Mouse (Mus musculus) megakaryocyte, embryonic 14.5 days (primary cell): ENCODE measurements around the gene Rnf150.

Source experiments
- FLI1 ChIP-seq: IDR thresholded peaks from 2 replicates; pipeline ENCODE4 v1.6.1; 2012; ENCODE audit warnings: low read length, inconsistent platforms, mixed read lengths
- GATA1 ChIP-seq: IDR thresholded peaks from 3 replicates; pipeline ENCODE4 v1.6.1; 2012; ENCODE audit warnings: mixed read lengths, low read length, inconsistent platforms, borderline replicate concordance

DNA sequence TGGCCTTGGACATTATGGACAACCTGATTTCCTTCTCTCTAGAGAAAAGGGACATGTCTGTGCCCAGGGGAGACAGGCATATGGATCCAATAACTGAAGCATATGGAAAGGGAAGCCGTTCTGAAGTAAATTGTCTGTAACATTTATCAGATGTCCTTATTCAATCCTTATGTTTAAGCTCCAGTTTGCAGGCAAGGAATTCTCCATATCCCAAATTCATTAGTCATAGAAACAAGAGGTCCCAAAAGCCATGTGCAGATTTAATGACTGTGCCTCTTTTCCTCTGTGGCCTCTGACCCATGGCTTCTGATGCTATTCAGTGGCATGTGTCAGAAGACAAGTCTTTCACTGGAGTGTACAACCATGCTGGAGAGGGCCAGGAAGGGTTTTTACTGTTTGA lies 83.5 kb downstream of the Rnf150 start:
- no peak for TF ChIP-seq GATA1
- no peak for TF ChIP-seq FLI1
